Mouse (Mus musculus) hindbrain, embryonic 15.5 days (tissue): ENCODE results near the gene Mettl23. TPM values are rescaled to one million over a fixed set of nuclear protein-coding genes. Genes with fewer than 3 reads are reported as not detected.

Source experiments
- ATAC-seq: fragments of 200-750 bp; cut with Nextera tagmentation; 2 replicates; pipeline ENCODE4 v1.8.0; 2017; ENCODE audit warnings: low read depth, moderate number of reproducible peaks, moderate TSS enrichment; ENCODE audit not compliant: low FRiP score
- H3K27ac ChIP-seq: fragments of 300-500 bp; sonication (generic); replicated peaks from 2 replicates; pipeline ENCODE4 v1.5.1; 2015; ENCODE audit warnings: mild to moderate bottlenecking, inconsistent platforms
- H3K27me3 ChIP-seq: fragments of 300-500 bp; sonication (generic); 2 replicates; pipeline ENCODE4 v1.6.1; 2015; ENCODE audit warnings: control low read depth, inconsistent platforms
- H3K36me3 ChIP-seq: fragments of 300-500 bp; sonication (generic); 2 replicates; pipeline ENCODE4 v1.6.1; 2015; ENCODE audit warnings: control low read depth, inconsistent platforms
- H3K4me1 ChIP-seq: fragments of 300-500 bp; sonication (generic); replicated peaks from 2 replicates; pipeline ENCODE4 v1.6.1; 2015; ENCODE audit warnings: control low read depth, inconsistent platforms
- H3K4me2 ChIP-seq: fragments of 300-500 bp; sonication (generic); 2 replicates; pipeline ENCODE4 v1.6.1; 2015; ENCODE audit warnings: moderate library complexity, mild to moderate bottlenecking, inconsistent platforms
- H3K4me3 ChIP-seq: fragments of 300-500 bp; sonication (generic); 2 replicates; pipeline ENCODE4 v1.5.1; 2015; ENCODE audit warnings: mild to moderate bottlenecking, inconsistent platforms
- H3K9ac ChIP-seq: fragments of 300-500 bp; sonication (generic); 2 replicates; pipeline ENCODE4 v1.6.1; 2015; ENCODE audit warnings: inconsistent platforms
- H3K9me3 ChIP-seq: fragments of 300-500 bp; sonication (generic); 2 replicates; pipeline ENCODE4 v1.6.1; 2016; ENCODE audit warnings: control low read depth, inconsistent platforms
- WGBS: fragments of 180-500 bp; shearing (Covaris S2); methylation state at CpG from one replicate; pipeline ENCODE4 v1.1.7; 2015; 5-methylcytosine and 5-hydroxymethylcytosine counted together
- polyA plus RNA-seq: library from polyadenylated mRNA; unstranded; fragments of >200 nt; fragmentation: Nextera tagmentation; extraction: Ambion mirVana; gene quantifications from 2 replicates; pipeline ENCODE4 v1.2.1, GENCODE M21; 2015

Mettl23 gene
- polyA plus RNA-seq, result 62.1 and 65.0 TPM in 2 replicates

GRCm38 (mm10) chr11:116843261-116844233 is at the start of gene Mettl23, which contains the start of gene Jmjd6:
Mettl23 (plus strand) TSS chr11:116843278.
Jmjd6 (minus strand) TSS chr11:116843449.
- Histone ChIP-seq H3K4me1 (peaks cover 41% of the 10 kb centered on the region), H3K4me3 (peak within 1 kb of the TSS; percentile 89), H3K9me3 (no peaks in the 10 kb centered on the region), H3K36me3 (peaks cover 31% of the 10 kb centered on the region), H3K4me2 (peak within 1 kb of the TSS; percentile 83), H3K27me3 (no peaks in the 10 kb centered on the region), H3K27ac (peak within 1 kb of the TSS; percentile 98), H3K9ac (peak within 1 kb of the TSS; percentile 91)
- ATAC-seq, result peak; percentile 97
- under 1% methylated on average over 71 of the region's 72 CpGs for WGBS

DNA sequence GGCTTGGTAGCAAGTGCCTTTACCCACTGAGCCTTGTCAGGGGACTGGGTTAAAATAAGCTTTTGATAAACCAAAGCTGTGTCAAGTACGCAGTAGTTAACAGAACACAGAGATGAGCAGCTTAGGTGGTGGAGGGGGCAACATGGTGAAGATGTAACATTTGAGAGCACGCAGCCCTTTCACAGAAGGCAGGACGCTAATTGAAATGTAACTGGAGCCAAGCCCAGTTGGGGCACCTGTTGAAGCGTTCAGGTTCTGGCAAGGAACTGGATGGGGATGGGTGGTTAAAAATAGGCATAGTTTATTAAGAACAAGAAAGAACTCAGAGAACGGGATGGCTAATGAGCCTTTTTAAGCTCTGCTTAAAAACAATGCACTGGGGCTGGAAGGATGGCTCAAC is 43.7 kb upstream of the Mettl23 start:
- Histone ChIP-seq H3K9me3 (no peaks in the 10 kb centered on the region), H3K4me3 (no peak overlapping the region), H3K9ac (no peak overlapping the region), H3K27ac (no peak overlapping the region), H3K4me2 (no peak overlapping the region), H3K36me3 (no peaks in the 10 kb centered on the region), H3K4me1 (no peaks in the 10 kb centered on the region), H3K27me3 (no peaks in the 10 kb centered on the region)
- ATAC-seq, result no peak
- WGBS, result 83% methylated on average over 5 of the region's 5 CpGs

- WGBS, result 72% methylated on average over 5 of the region's 5 CpGs
These were observed 42.0 kb upstream of the Mettl23 start for GRCm38 (mm10) chr11:116801106-116801505.

DNA sequence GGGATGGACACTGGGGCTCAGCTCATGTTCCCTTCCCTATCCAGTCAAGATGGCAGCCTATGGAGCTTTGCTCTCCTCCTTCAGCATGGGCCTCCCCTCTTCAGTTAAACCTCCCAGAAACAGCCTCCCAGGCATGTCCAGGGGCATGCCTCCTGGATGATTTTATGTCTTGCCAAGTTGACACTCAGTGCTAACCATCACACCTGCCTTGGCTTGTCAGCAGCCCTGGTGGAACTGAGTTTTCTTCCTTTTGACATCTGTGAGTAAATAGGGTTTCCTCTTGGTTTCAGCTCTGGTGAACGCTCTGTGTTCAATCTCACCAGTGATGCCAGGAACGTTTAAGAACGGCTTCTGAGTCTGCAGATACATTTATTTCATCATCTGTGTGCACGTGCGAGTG is 40.4 kb upstream of the Mettl23 start:
- Histone ChIP-seq H3K27me3 (no peaks in the 10 kb centered on the region), H3K4me3 (no peak overlapping the region), H3K9me3 (no peaks in the 10 kb centered on the region), H3K36me3 (no peaks in the 10 kb centered on the region), H3K27ac (no peak overlapping the region), H3K9ac (no peak overlapping the region), H3K4me2 (no peak overlapping the region), H3K4me1 (peaks cover 4% of the 10 kb centered on the region)
- WGBS, result 82% methylated on average over 5 of the region's 5 CpGs
- ATAC-seq, result no peak

More at GRCm38 (mm10) chr11:116801106-116801505, 42.0 kb upstream of the Mettl23 start:
- no peak overlapping the region for H3K9ac ChIP-seq
- no peak overlapping the region for H3K27ac ChIP-seq
- no peaks in the 10 kb centered on the region for H3K36me3 ChIP-seq
- no peak for ATAC-seq
- no peak overlapping the region for H3K4me3 ChIP-seq
- H3K9me3 ChIP-seq, result no peaks in the 10 kb centered on the region
- H3K27me3 ChIP-seq, result no peaks in the 10 kb centered on the region
- no peaks in the 10 kb centered on the region for H3K4me1 ChIP-seq
- H3K4me2 ChIP-seq, result no peak overlapping the region

GRCm38 (mm10) chr11:116806136-116807071 is 36.7 kb upstream of the Mettl23 start:
- no peak for ATAC-seq
- 75% methylated on average over 15 of the region's 15 CpGs for WGBS
- no peak overlapping the region for H3K27ac ChIP-seq
- no peaks in the 10 kb centered on the region for H3K9me3 ChIP-seq
- H3K4me3 ChIP-seq, result no peak overlapping the region
- no peaks in the 10 kb centered on the region for H3K27me3 ChIP-seq
- H3K9ac ChIP-seq, result no peak overlapping the region
- H3K4me2 ChIP-seq, result no peak overlapping the region
- no peaks in the 10 kb centered on the region for H3K36me3 ChIP-seq
- H3K4me1 ChIP-seq, result peaks cover 38% of the 10 kb centered on the region

DNA sequence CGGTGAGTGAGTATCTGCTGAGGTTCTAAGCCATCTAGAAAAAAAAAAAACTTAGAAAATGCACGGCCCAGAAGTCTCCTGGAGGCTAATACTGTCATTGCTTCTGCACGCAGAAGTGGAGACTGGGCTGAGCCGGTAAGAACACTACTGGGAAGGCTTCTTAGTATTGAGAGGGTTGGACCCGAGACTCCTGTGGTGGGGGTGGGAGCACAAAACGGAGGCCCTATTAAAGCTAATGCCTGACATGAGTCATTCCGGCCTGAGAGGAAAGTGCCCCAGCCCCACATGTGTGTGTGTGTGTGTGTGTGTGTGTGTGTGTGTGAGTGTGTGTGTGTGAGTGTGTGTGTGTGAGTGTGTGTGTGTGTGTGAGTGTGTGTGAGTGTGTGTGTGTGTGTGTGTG is 36.0 kb upstream of the Mettl23 start:
- Histone ChIP-seq H3K4me1 (peaks cover 44% of the 10 kb centered on the region), H3K9me3 (no peaks in the 10 kb centered on the region), H3K4me2 (no peak overlapping the region), H3K9ac (no peak overlapping the region), H3K36me3 (no peaks in the 10 kb centered on the region), H3K27me3 (no peaks in the 10 kb centered on the region), H3K4me3 (no peak overlapping the region), H3K27ac (no peak overlapping the region)
- WGBS, result 61% methylated on average over 7 of the region's 7 CpGs
- ATAC-seq, result no peak

GRCm38 (mm10) chr11:116807526-116807925 is 35.6 kb upstream of the Mettl23 start:
- no peaks in the 10 kb centered on the region for H3K27me3 ChIP-seq
- no peak overlapping the region for H3K4me2 ChIP-seq
- peaks cover 48% of the 10 kb centered on the region for H3K4me1 ChIP-seq
- no peak overlapping the region for H3K4me3 ChIP-seq
- no peak overlapping the region for H3K9ac ChIP-seq
- no peaks in the 10 kb centered on the region for H3K9me3 ChIP-seq
- H3K36me3 ChIP-seq, result no peaks in the 10 kb centered on the region
- 67% methylated on average over 2 of the region's 3 CpGs for WGBS
- no peak overlapping the region for H3K27ac ChIP-seq
- ATAC-seq, result no peak

GRCm38 (mm10) chr11:116807938-116808606 is 35.0 kb upstream of the Mettl23 start:
- peaks cover 54% of the 10 kb centered on the region for H3K4me1 ChIP-seq
- no peak overlapping the region; the same call in 1 of the 2 replicates for H3K27ac ChIP-seq
- H3K9me3 ChIP-seq, result no peaks in the 10 kb centered on the region
- no peaks in the 10 kb centered on the region for H3K36me3 ChIP-seq
- no peak for ATAC-seq
- no peak overlapping the region for H3K4me2 ChIP-seq
- no peak overlapping the region for H3K4me3 ChIP-seq
- 28% methylated on average over 7 of the region's 7 CpGs for WGBS
- no peak overlapping the region for H3K9ac ChIP-seq
- H3K27me3 ChIP-seq, result no peaks in the 10 kb centered on the region

DNA sequence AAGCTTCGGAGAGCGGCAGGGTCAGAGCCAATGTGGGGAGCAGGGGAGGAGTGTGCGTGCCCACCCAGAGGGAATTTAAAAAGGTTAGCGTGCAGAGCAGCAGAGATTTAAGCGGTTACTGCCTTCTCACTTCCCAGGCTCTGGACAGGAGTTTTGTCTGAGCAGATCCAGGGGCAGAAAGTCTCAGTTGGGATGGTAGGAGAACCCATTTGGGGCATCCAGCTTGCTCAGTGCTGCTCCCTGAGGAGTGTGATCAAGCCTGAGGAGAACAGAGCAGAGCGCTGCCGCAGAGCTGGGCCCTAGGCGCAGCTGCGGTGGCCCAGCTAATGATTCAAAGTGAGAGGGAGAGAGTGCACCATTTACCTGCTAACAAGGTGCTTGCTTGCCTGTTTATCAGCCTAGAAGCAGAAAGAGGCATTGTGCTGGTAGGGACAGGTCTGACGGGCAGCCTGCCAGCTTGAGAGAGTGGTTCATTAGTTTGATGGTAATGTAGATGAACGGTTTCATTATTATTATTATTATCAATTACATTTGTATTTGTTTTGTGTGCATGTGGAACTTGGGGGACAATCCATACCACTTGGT is 34.2 kb upstream of the Mettl23 start:
- Histone ChIP-seq H3K4me3 (no peak overlapping the region), H3K4me1 (peaks cover 62% of the 10 kb centered on the region), H3K27ac (0 out of 2 replicates have a peak overlapping the region, but pooled peaks have one; percentile 98), H3K9me3 (no peaks in the 10 kb centered on the region), H3K4me2 (no peak overlapping the region), H3K36me3 (no peaks in the 10 kb centered on the region), H3K27me3 (no peaks in the 10 kb centered on the region), H3K9ac (no peak overlapping the region)
- 66% methylated on average over 11 of the region's 11 CpGs for WGBS
- ATAC-seq, result no peak

- H3K4me3 ChIP-seq, result no peak overlapping the region
- H3K9ac ChIP-seq, result no peak overlapping the region
- H3K27ac ChIP-seq, result 0 out of 2 replicates have a peak overlapping the region, but pooled peaks have one; percentile 98
- no peak for ATAC-seq
- no peak overlapping the region for H3K4me2 ChIP-seq
- no peaks in the 10 kb centered on the region for H3K27me3 ChIP-seq
- H3K9me3 ChIP-seq, result no peaks in the 10 kb centered on the region
- no peaks in the 10 kb centered on the region for H3K36me3 ChIP-seq
- 72% methylated on average over 8 of the region's 8 CpGs for WGBS
- peaks cover 68% of the 10 kb centered on the region for H3K4me1 ChIP-seq
These were observed 33.6 kb upstream of the Mettl23 start for GRCm38 (mm10) chr11:116809520-116809919.

GRCm38 (mm10) chr11:116810528-116810927 is 32.5 kb upstream of the Mettl23 start:
- H3K36me3 ChIP-seq, result no peaks in the 10 kb centered on the region
- H3K4me3 ChIP-seq, result peak overlapping the region; percentile 25
- H3K9ac ChIP-seq, result peak overlapping the region; percentile 50
- H3K4me2 ChIP-seq, result peak overlapping the region; percentile 62
- H3K27ac ChIP-seq, result peak overlapping the region; percentile 98
- ATAC-seq, result peak; percentile 28
- WGBS, result 17% methylated on average over 11 of the region's 11 CpGs
- H3K9me3 ChIP-seq, result no peaks in the 10 kb centered on the region
- H3K27me3 ChIP-seq, result no peaks in the 10 kb centered on the region
- peaks cover 78% of the 10 kb centered on the region for H3K4me1 ChIP-seq
